Mouse (Mus musculus) frontal cortex, adult (tissue): ENCODE results near the gene Fto.
A peak's percentile ranks its signal among the peaks of the same experiment; 100 is the strongest.

Experiments used
- ATAC-seq: cut with Nextera tagmentation; 2 replicates; pipeline ENCODE4 v1.9.2; 2017; ENCODE audit warnings: mild to moderate bottlenecking, moderate library complexity, mixed read lengths; ENCODE audit not compliant: low TSS enrichment

Gene Fto

GRCm38 (mm10) chr8:91561241-91561640 lies 247.9 kb downstream of the Fto start:
- ATAC-seq, result no peak

- ATAC-seq, result no peak
These were observed 249.3 kb downstream of the Fto start for GRCm38 (mm10) chr8:91562600-91562999.

GRCm38 (mm10) chr8:91563326-91563725 lies 250.0 kb downstream of the Fto start:
- ATAC-seq, result peak; percentile 41

- ATAC-seq, result peak; percentile 59
These were observed 252.7 kb downstream of the Fto start for GRCm38 (mm10) chr8:91565869-91566502.

GRCm38 (mm10) chr8:91566503-91566869 lies 253.2 kb downstream of the Fto start:
- ATAC-seq, result no peak

- peak; percentile 47 for ATAC-seq
These were observed 256.5 kb downstream of the Fto start for GRCm38 (mm10) chr8:91569874-91570273.

GRCm38 (mm10) chr8:91570809-91571208 lies 257.5 kb downstream of the Fto start:
- ATAC-seq, result no peak

- ATAC-seq, result no peak
These were observed 258.7 kb downstream of the Fto start for GRCm38 (mm10) chr8:91571978-91572377.

- no peak for ATAC-seq
These were observed 259.3 kb downstream of the Fto start for GRCm38 (mm10) chr8:91572630-91573029.

GRCm38 (mm10) chr8:91575576-91575975 lies 262.3 kb downstream of the Fto start:
- ATAC-seq, result no peak

GRCm38 (mm10) chr8:91576086-91576917 lies 263.0 kb downstream of the Fto start:
- ATAC-seq, result no peak

GRCm38 (mm10) chr8:91576918-91577241 lies 263.6 kb downstream of the Fto start:
- ATAC-seq, result no peak

GRCm38 (mm10) chr8:91577605-91578004 lies 264.3 kb downstream of the Fto start:
- ATAC-seq, result no peak

- no peak for ATAC-seq
These were observed 271.5 kb downstream of the Fto start for GRCm38 (mm10) chr8:91584620-91585415.

- no peak for ATAC-seq
These were observed 279.2 kb downstream of the Fto start for GRCm38 (mm10) chr8:91592436-91593105.

- no peak for ATAC-seq
These were observed 280.0 kb downstream of the Fto start for GRCm38 (mm10) chr8:91593202-91593781.

GRCm38 (mm10) chr8:91599349-91599837 lies 286.1 kb downstream of the Fto start:
- ATAC-seq, result no peak

GRCm38 (mm10) chr8:91603751-91604150 lies 290.4 kb downstream of the Fto start:
- ATAC-seq, result no peak

GRCm38 (mm10) chr8:91605901-91606300 lies 292.6 kb downstream of the Fto start:
- no peak for ATAC-seq

GRCm38 (mm10) chr8:91607091-91607490 lies 293.8 kb downstream of the Fto start:
- ATAC-seq, result peak; percentile 75

- no peak for ATAC-seq
These were observed 297.9 kb downstream of the Fto start for GRCm38 (mm10) chr8:91611191-91611590.
